Comparison of ENCODE assay signal across 15 mouse cellular contexts in genomic region chr2:164894048-164894447, GRCm38 (mm10). TPM values are rescaled to one million over a fixed set of nuclear protein-coding genes. Genes with fewer than 3 reads are reported as not detected.
DNase-seq lines count a peak whose midpoint lies in the region; ATAC-seq and TF ChIP-seq lines count a peak whose summit lies in the region.
"Had no signal": no experiment of that assay in that cellular context is flagged by ENCODE, and none has a peak within 500 bp of the region (broad histone marks: within the 10 kb centered on the region; RNA-seq: fewer than 3 reads in every experiment).

No protein-coding gene starts in this region.

- H3K4me3 ChIP-seq in intestine, postnatal 0 days (ENCODE audit: low read depth, low read length) = no peak overlapping the region
- H3K4me3 ChIP-seq in intestine, embryonic 16.5 days (ENCODE audit: low read length) = no peak overlapping the region
- no peak overlapping the region for H3K4me3 ChIP-seq in neural tube, embryonic 15.5 days (replicated peaks)
- H3K4me3 ChIP-seq: forebrain, embryonic 15.5 days; hindbrain, embryonic 13.5 days had no signal

- no peak overlapping the region for H3K9ac ChIP-seq in intestine, postnatal 0 days (ENCODE audit: low read depth, low read length)
- H3K9ac ChIP-seq in intestine, embryonic 16.5 days (ENCODE audit: low read depth, low read length) = no peak overlapping the region
- H3K9ac ChIP-seq in neural tube, embryonic 15.5 days (replicated peaks) = no peak overlapping the region
- H3K9ac ChIP-seq: forebrain, embryonic 15.5 days; hindbrain, embryonic 13.5 days had no signal

- H3K4me2 ChIP-seq in intestine, postnatal 0 days (replicated peaks; ENCODE audit: low read depth) = no peak overlapping the region
- H3K4me2 ChIP-seq in intestine, embryonic 16.5 days (ENCODE audit: low read depth, low read length) = no peak overlapping the region
- H3K4me2 ChIP-seq in neural tube, embryonic 15.5 days = no peak overlapping the region
- H3K4me2 ChIP-seq: forebrain, embryonic 15.5 days; hindbrain, embryonic 13.5 days had no signal

- WGBS in intestine, postnatal 0 days = 55% methylated on average over 5 of the region's 5 CpGs
- WGBS in intestine, embryonic 16.5 days = 66% methylated on average over 5 of the region's 5 CpGs
- WGBS in neural tube, embryonic 15.5 days = 62% methylated on average over 5 of the region's 5 CpGs

- no peak for ATAC-seq in intestine, postnatal 0 days
- ATAC-seq in intestine, embryonic 16.5 days = no peak
- ATAC-seq in neural tube, embryonic 15.5 days (ENCODE audit: low FRiP score) = no peak

- DNase-seq in adrenal gland, postnatal 10 days = peak; percentile 40
- DNase-seq in adrenal gland, postnatal 4 days (ENCODE audit: low spot score in 2 of 2) = no peak
- peak; percentile 48 for DNase-seq in lung, postnatal 10 days
- DNase-seq in lung, postnatal 4 days = no peak
- DNase-seq: cerebellum, adult 11-12 months; heart, postnatal 10 days; kidney, adult 8-10 months; liver had no signal

- H3K9me3 ChIP-seq in intestine, postnatal 0 days (ENCODE audit: control insufficient read depth) = no peaks in the 10 kb centered on the region
- H3K9me3 ChIP-seq in intestine, embryonic 16.5 days (ENCODE audit: control insufficient read depth, low read length) = no peaks in the 10 kb centered on the region
- no peaks in the 10 kb centered on the region for H3K9me3 ChIP-seq in neural tube, embryonic 15.5 days (replicated peaks)
- H3K9me3 ChIP-seq: forebrain, embryonic 15.5 days; hindbrain, embryonic 13.5 days had no signal

- H3K27me3 ChIP-seq in intestine, postnatal 0 days (replicated peaks; ENCODE audit: control insufficient read depth, insufficient read depth, low read length) = no peaks in the 10 kb centered on the region
- H3K27me3 ChIP-seq in intestine, embryonic 16.5 days (replicated peaks; ENCODE audit: control insufficient read depth, insufficient read depth, low read length) = no peaks in the 10 kb centered on the region
- H3K27me3 ChIP-seq in neural tube, embryonic 15.5 days (replicated peaks) = no peaks in the 10 kb centered on the region
- H3K27me3 ChIP-seq: CH12.LX; forebrain, embryonic 15.5 days; hindbrain, embryonic 13.5 days had no signal

- TF ChIP-seq CTCF in intestine, postnatal 0 days (IDR thresholded peaks at IDR 0.05; ENCODE audit: low read depth) = peak; percentile 42

- peaks cover 100% of the 10 kb centered on the region for H3K36me3 ChIP-seq in intestine, postnatal 0 days (ENCODE audit: control insufficient read depth, insufficient read depth)
- H3K36me3 ChIP-seq in intestine, embryonic 16.5 days (ENCODE audit: control insufficient read depth, insufficient read depth, low read length) = peaks cover 65% of the 10 kb centered on the region
- peaks cover 97% of the 10 kb centered on the region for H3K36me3 ChIP-seq in neural tube, embryonic 15.5 days

- H3K27ac ChIP-seq in intestine, postnatal 0 days (ENCODE audit: low read depth, low read length) = no peak overlapping the region
- no peak overlapping the region for H3K27ac ChIP-seq in intestine, embryonic 16.5 days (ENCODE audit: low read length)
- no peak overlapping the region for H3K27ac ChIP-seq in neural tube, embryonic 15.5 days (replicated peaks)
- H3K27ac ChIP-seq: forebrain, embryonic 15.5 days had no signal

- H3K4me1 ChIP-seq in intestine, postnatal 0 days (replicated peaks; ENCODE audit: control insufficient read depth, insufficient read depth, low read length) = peaks cover 16% of the 10 kb centered on the region
- peaks cover 18% of the 10 kb centered on the region for H3K4me1 ChIP-seq in intestine, embryonic 16.5 days (ENCODE audit: control insufficient read depth, insufficient read depth, low read length)
- H3K4me1 ChIP-seq in neural tube, embryonic 15.5 days = no peaks in the 10 kb centered on the region
- H3K4me1 ChIP-seq: forebrain, embryonic 15.5 days; hindbrain, embryonic 13.5 days had no signal

RNA-seq across cellular contexts. Expression of gene Pcif1, which starts 14.9 kb away (rescaled TPM):
- 10 to 100 TPM; 47.1 to 55.0 TPM for total RNA-seq in adrenal gland, postnatal 10 days (2021)
- total RNA-seq in adrenal gland, postnatal 4 days (2021) = 10 to 100 TPM; 78.8 to 80.7 TPM
- polyA plus RNA-seq in intestine, postnatal 0 days (2015; fragmentation: Nextera tagmentation; extraction: Ambion mirVana) = 43.2 and 44.0 TPM in 2 replicates
- polyA plus RNA-seq in intestine, embryonic 16.5 days (2015; fragmentation: Nextera tagmentation; extraction: Ambion mirVana) = 57.9 and 64.0 TPM in 2 replicates
- polyA plus RNA-seq in neural tube, embryonic 15.5 days (2015; fragmentation: Nextera tagmentation; extraction: Ambion mirVana) = 79.9 and 85.2 TPM in 2 replicates

RNA-seq across cellular contexts. Expression of gene Zfp335, which starts 17.5 kb away (rescaled TPM):
- total RNA-seq in adrenal gland, postnatal 10 days (2021) = 10 to 100 TPM; 13.4 to 16.2 TPM
- 10 to 100 TPM; 20.7 to 21.7 TPM for total RNA-seq in adrenal gland, postnatal 4 days (2021)
- 3.6 and 3.8 TPM in 2 replicates for polyA plus RNA-seq in intestine, postnatal 0 days (2015; fragmentation: Nextera tagmentation; extraction: Ambion mirVana)
- polyA plus RNA-seq in intestine, embryonic 16.5 days (2015; fragmentation: Nextera tagmentation; extraction: Ambion mirVana) = 9.6 and 10.5 TPM in 2 replicates
- polyA plus RNA-seq in neural tube, embryonic 15.5 days (2015; fragmentation: Nextera tagmentation; extraction: Ambion mirVana) = 13.3 and 13.8 TPM in 2 replicates

RNA-seq across cellular contexts. Expression of gene Pltp, which starts 36.5 kb away (rescaled TPM):
- 10 to 100 TPM; 31.5 to 36.6 TPM for total RNA-seq in adrenal gland, postnatal 10 days (2021)
- total RNA-seq in adrenal gland, postnatal 4 days (2021) = 10 to 100 TPM; 25.7 to 28.9 TPM
- polyA plus RNA-seq in intestine, postnatal 0 days (2015; fragmentation: Nextera tagmentation; extraction: Ambion mirVana) = 14.5 and 16.2 TPM in 2 replicates
- 31.4 and 31.5 TPM in 2 replicates for polyA plus RNA-seq in intestine, embryonic 16.5 days (2015; fragmentation: Nextera tagmentation; extraction: Ambion mirVana)
- polyA plus RNA-seq in neural tube, embryonic 15.5 days (2015; fragmentation: Nextera tagmentation; extraction: Ambion mirVana) = 117 and 192 TPM in 2 replicates
- total RNA-seq: common myeloid progenitor, adult 5-6 weeks had no signal

RNA-seq across cellular contexts. Expression of gene Mmp9, which starts 46.5 kb away (rescaled TPM):
- total RNA-seq in adrenal gland, postnatal 10 days (2021) = 10 to 100 TPM in 1 of 2 experiments, 1 to 10 TPM in 1; 2.6 to 24.5 TPM
- 1 to 10 TPM; 3.4 to 5.7 TPM for total RNA-seq in adrenal gland, postnatal 4 days (2021)
- 9.6 and 9.8 TPM in 2 replicates for polyA plus RNA-seq in intestine, postnatal 0 days (2015; fragmentation: Nextera tagmentation; extraction: Ambion mirVana)
- polyA plus RNA-seq in intestine, embryonic 16.5 days (2015; fragmentation: Nextera tagmentation; extraction: Ambion mirVana) = 7.6 and 9.3 TPM in 2 replicates
- polyA plus RNA-seq in neural tube, embryonic 15.5 days (2015; fragmentation: Nextera tagmentation; extraction: Ambion mirVana) = 23.8 and 25.6 TPM in 2 replicates
- total RNA-seq: CH12.LX had no signal

Comparison
In these comparisons a context has a peak if more than half of its experiments do, and no peak if none do; other contexts are left out.
1. DNase-seq: peak in adrenal gland, postnatal 10 days (single experiment) and lung, postnatal 10 days (single experiment); none in adrenal gland, postnatal 4 days (0 of 2) and lung, postnatal 4 days (0 of 2).